Mouse (Mus musculus) embryonic fibroblast, embryonic 13.5 days (primary cell): ENCODE data around the gene Spred1.

ENCODE experiments used
- CTCF ChIP-seq: IDR thresholded peaks from 2 replicates; pipeline ENCODE4 v1.5.1; 2011; ENCODE audit warnings: mild to moderate bottlenecking, control low read depth, low read length, moderate library complexity, borderline replicate concordance; ENCODE audit not compliant: insufficient read depth
- POLR2A ChIP-seq: IDR thresholded peaks from 2 replicates; pipeline ENCODE4 v1.6.1; 2011; ENCODE audit warnings: low read depth, mild to moderate bottlenecking, control low read depth, low read length, moderate library complexity

GRCm38 (mm10) chr2:117109296-117109695, 11.9 kb upstream of the Spred1 start:
- TF ChIP-seq POLR2A, result no peak
- no peak for TF ChIP-seq CTCF
